Mouse (Mus musculus) cerebellum, adult 11-12 months (tissue): Measurements from ENCODE around the gene Cst6.

ENCODE experiments used
- DNase-seq: peaks from one replicate; pipeline ENCODE4 v3.0.0; 2022

Cst6 gene

DNA sequence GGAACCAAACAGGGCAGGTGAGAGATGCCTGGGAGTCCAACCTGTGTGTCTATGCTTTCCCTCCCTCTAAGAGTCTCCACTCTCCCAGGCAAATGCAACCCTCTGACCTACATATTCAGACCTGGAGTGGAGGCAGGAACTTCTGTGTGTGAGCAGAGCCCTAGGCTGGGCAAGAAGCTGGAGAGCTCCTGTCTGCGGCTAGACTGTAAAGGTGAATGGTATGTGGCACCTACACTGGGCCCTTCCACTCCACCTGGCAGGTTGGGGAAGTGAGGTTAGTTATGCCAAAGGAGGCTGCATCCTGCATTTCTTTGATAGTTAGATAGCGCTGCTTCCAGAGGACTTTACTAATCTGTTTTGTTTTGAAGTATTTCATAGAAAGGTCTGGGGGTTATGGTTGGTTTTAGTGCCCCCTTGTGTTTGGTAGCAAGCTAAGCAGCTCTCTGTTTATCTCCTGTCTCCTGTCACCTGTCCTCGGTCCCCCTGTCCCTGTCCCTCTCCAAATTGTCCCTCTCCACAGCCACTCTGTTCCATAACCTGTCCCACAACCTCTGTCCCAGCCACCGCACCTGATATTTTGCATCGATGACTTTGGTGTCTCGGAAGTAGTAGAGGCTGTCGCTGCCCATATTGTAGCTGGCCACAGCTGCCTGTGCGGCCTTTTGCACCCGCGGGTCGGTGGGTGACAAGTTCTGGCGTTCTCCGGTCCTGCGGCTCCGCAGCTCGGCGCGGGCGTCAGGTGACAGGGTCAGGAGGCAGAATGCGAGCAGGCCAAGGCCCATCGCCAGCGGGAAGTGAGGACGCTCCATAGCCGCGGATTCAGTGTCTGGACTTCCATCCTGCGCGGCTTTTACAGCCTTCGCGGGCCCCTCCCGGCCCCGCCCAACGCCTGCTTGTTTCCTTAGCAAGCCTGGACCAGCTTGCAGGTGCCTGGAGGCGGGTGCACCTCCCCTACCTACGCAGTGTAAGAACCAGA lies 560 bp downstream of the Cst6 start:
- DNase-seq = peak; percentile 47

DNA sequence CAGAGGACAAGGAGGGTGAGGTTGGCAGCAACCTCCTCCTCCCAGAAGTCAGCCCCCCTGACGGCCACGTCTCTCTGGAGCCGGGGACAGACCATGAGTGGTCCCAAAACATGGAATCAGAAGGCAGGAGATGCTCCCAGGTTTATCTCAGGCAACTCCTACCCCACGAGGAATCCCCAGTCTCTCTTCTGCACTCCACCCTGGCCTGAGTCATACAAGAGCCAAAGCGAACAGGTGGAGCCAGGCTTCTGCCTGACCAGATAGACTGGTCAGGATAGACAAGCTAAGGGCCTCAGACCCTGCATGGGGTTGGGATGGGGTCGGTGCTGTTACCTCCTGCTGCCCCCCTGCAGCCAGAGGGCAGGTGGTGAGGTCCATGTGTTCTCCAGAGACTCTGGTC lies 1.3 kb downstream of the Cst6 start:
- peak; percentile 23 for DNase-seq

DNA sequence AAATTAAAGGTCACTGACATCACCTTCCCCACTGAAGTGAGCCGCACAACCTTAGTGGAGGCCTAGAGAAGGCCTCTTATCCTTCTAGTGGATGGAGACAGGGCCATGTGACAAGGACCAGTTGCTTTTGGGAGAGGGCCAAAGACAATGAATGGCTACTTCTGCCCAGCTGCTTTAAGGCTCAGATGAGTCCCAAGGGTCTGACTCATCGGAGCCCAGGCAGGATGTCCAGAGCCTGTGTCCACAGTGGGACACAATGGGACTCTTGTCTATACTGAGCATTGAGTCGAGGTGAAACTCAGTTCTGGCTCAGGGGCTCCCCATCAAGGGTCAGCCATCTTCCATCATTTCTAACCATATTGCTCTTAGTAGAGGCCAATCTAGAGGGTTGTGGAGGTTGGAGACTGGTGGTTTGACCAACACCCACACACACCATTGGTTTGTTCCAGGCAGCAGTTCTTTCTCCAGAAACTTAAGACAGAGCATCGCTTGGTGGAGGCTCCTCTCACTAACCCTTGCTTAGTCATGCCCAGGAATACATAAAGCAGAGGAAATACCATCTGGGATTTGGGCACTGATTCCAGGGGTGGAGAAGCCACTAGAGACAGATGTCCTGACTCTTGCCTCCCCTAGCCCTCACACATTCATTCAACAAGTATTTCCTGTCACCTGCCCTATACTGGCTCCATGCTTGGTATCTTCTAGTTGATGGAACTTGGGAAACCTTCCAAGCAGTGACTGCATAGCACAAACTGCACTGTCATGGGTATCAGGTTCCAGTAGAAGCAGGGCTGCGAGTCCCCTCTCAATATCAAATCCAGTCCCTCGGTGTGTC lies 3.9 kb downstream of the Cst6 start:
- no peak for DNase-seq

DNA sequence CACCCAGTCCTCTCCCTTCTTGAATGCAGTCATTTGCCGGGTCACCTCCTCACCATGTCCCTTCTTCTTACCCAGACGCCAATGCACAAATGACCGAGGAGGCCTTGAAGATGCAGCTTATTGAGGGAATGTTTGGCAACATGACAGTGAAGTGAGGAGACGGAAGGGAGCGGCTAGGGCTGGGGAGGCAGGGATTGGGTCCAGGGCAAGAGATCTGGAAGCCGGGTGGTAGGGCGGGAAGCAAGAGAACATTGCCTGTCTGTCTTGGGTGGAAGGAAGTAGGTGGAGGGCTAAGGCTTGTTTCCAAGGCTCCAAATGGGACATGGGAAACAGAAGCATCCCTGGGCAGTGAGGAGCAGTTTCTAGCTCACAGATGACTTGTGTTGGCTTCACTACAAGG lies 8.0 kb downstream of the Cst6 start:
- no peak for DNase-seq

DNA sequence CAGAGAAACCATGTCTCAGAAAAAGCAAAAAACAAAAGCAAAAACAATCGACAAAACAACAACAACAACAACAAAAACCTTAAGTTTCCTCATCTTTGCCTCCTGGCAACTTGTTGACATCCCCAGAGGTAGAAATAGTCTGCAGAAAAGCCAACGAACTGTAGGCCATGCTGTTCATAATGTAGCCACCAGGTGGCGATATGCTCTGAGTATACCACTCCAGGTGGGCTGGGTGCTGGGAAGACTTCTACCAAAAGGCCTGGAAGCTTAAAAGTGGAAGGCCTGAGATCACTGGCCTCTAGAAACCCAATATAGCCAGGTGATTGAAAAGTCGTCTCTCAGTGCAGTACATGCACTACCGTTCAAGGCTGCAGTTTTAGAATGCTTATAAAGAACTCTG lies 11.4 kb downstream of the Cst6 start:
- peak; percentile 71 for DNase-seq

DNA sequence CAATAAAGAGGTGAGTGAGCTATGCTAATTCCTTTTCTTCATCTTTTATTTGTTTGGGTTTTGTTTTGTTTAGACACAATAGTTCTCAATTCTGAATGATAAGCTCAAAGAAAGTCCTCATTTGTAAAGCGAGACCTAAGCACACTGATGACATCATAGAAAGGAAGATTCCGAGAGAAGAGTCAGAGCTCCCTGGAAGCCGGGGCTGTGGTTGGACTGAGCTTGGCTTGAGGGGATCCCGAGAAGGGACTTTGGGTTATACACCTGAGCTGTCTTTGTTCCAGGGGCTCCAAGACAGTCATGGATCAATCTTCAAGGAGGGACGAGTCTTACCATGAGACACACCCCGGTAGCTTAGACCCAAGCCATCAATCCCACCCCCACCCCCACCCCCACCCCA lies 13.9 kb downstream of the Cst6 start, which contains the start of gene Catsper1:
TSS of gene Catsper1 (plus strand) at position 301 of the 400 bp plus-strand sequence.
- DNase-seq = no peak

DNA sequence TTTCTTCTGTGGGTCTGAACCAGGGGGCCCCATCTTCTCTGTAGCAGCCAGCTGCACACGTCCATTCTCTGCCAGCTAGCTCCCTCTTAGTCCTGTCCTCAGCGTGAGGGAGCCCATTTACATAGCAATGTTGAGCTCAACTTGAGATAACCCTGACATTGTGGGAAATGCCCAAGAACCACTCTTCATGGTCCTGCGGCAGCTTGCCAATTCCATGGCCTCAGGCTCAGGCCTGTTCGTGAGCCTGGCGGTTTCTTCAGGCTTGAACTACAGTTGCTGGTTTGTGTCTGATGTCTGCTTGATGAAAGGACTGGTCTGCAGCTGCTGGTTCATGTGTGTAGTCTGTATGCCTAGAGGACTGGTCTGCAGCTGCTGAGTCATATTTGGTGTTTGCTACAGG lies 14.6 kb downstream of the Cst6 start:
- no peak for DNase-seq

DNA sequence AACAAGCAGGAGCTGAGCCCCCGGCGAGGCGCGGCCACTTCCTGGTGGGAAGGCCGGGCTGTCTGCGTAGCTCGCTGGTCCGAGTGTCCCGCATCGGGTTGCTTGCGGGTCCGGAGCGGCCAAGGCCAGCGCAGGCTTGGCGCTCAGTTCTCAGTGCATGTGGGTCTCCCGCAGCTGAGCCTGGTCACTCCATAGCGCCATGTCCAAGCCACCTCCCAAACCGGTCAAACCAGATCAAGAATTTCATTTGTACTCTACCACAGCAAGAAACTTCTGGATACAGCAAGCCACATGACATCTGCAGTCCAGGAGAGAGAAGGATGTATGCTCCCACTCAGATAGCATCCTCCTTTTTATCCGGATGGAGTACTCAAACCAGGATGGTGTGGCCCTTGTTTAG lies 21.4 kb downstream of the Cst6 start:
- DNase-seq = no peak

DNA sequence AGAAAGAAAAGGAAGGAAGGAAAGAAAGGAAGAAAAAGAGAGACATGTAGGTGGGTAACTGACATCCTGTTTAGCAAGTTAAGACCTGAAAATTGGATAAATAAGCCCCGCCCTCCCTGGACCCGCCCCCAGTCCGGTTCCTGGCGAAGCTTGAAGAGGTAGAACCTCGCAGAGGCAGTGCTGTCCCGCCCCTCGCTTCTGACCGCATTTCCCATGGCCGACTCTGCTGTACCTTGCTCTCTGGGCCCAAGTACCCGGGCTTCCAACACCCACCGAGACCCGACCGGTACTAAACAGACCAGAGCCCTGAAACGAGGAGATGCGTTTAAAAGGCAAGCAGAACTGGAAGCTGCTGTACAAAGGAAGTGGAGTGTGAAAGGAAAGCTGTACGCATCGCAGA lies 25.6 kb downstream of the Cst6 start:
- no peak for DNase-seq

DNA sequence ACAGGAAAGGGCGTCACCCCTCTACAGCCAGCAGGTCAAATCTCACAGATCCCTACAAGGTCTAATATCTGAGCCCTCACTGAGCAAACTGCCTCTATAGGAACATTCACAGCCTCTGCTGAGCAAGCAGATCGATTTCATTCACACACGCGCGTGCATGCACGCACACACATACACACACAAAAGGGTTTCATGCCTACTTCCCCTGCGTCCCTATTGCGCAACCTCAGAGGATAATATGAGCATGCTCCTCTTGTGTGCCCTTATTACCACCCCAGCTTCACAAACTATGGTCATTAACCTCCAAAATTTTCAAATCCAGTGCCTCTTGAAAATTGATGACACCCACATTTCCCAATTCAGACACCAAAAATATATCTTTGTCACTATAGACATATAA lies 36.2 kb downstream of the Cst6 start:
- no peak for DNase-seq

DNA sequence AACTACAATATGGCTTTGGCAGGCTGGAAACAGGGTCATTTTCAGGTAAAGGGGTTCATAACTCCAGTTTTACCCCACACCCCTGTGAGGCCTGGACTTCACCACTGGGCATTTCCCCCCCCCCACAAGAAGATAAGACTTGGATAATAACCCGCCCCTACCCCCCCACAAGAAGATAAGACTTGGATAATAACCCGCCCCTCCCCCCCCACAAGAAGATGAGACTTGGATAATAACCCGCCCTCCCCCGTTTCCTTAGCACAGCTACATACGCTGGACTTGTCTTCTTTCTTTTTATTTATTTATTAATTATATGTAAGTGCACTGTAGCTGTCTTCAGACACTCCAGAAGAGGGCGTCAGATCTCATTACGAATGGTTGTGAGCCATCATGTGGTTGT lies 40.3 kb downstream of the Cst6 start:
- no peak for DNase-seq

DNA sequence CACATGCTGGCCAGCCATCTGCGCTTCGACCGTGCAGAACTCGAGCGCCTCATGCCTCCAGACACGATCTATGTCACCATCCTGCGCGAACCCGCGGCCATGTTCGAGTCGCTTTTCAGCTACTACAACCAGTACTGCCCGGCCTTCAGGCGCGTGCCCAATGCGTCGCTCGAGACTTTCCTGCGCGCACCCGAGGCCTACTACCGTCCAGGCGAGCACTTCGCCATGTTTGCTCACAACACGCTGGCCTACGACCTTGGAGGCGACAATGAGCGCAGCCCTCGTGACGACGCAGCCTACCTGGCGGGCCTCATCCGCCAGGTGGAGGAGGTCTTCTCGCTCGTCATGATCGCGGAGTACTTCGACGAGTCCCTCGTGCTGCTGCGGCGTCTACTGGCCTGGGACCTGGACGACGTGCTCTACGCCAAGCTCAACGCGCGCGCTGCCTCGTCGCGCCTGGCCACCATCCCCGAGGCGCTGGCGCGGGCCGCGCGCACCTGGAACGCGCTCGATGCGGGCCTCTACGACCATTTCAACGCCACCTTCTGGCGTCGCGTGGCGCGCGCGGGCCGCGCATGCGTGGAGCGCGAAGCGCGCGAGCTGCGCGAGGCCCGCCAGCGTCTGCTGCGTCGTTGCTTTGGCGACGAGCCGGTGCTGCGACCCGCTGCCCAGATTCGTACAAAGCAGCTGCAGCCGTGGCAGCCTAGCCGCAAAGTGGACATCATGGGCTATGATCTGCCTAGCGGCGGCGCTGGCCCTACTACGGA lies 42.2 kb downstream of the Cst6 start:
- DNase-seq = no peak

DNA sequence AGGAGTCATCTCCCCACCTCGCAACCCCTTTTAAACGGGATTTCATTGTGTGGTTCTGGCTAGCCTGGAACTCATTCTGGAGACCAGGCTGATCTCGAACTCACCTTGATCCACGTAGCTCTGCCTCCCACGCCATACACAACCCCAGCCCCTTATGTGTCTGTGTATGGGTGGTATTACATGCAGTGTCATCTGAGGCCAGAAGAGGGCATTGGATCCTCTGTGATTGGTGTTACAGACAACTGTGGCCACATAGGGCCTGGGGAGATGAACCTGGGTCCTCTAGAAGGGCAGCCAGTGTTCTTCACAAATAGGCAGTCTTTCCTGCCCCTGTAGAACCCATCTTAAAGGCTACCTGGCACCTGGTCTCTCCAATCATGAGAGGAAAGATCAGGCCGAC lies 43.1 kb downstream of the Cst6 start:
- DNase-seq = no peak

DNA sequence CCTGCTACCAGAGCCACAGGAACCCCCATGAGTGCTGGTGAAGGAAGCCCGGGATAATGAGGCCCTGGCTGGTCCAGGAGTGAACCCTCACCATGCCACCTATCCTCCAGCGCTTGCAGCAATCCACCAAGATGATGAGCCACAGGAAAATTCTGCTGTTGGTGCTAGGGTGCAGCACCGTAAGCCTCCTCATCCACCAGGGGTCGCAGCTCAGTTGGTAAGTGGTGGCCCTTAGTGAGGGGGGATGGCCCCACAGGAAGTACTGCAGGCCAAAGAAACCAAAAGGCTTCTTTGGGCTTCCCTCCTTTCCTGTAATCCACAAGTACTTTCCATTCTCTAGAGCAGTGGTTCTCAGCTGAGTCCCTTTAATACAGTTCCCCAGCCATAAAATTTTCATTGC lies 46.9 kb downstream of the Cst6 start:
- no peak for DNase-seq

DNA sequence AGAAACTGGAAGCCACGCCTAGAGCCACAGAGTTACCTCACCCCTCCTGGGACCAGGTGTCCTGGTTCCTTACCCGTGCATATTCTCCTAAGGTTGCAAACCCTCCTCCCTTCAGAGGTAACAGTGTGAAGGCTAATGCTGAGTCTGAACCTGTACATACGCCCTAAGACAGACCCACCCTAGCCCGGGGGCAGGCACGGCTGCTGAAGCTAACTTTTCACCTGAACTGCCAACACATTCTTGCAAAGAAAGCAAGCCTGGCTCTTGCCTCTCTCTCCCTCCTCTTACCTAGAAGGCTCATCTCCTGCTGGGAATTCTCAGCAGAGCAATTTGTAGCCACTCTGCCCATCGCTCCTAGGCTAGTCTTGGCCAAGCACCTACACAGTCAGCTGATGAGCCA lies 48.8 kb downstream of the Cst6 start:
- DNase-seq = no peak

DNA sequence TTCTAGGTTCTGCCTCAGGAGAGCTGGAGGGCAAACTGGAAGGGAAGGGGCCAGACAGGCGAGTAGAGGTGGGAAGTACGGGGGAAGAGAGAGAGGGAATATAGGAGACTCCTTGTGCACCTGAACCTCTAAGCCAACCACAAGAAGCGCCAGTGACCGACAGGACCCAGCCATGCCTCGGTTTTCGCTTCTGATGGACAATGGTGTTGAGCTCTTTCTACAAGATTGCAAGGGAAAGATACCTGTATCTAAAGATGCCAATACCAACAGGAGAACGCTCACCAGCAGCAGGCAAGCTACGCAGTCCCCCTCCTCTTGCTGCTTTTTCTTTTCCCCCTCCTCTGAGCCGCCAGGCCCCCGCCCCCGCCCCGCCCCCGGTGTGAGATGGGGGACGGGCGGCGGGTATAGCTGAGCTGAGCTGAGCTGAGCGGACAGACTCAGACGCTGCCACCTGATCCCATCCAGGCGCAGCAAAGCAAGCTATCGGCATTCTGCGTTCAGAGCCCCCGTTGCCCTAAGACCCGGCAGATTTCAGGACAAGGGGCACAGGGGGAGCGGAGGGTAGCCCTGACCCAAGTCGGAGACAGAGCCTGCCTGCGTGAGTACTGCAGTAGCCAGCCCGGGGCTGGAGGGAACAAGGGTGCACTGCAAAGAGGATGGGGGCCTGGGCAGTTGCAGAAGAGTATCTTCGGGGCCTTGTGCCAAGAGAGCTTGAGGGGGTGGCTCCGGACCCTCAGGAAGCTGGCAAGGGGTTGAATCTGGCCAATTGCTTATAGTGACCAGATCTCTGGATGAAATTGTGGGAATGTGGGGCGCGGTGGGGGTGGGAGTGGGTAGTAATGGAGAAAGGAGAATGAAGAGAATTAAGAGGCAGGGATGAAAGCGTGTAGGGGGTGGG lies 51.2 kb downstream of the Cst6 start, which contains the start of gene Gal3st3:
TSS of gene Gal3st3 (plus strand) at position 429 of the 898 bp plus-strand sequence.
- DNase-seq = peak; percentile 58

DNA sequence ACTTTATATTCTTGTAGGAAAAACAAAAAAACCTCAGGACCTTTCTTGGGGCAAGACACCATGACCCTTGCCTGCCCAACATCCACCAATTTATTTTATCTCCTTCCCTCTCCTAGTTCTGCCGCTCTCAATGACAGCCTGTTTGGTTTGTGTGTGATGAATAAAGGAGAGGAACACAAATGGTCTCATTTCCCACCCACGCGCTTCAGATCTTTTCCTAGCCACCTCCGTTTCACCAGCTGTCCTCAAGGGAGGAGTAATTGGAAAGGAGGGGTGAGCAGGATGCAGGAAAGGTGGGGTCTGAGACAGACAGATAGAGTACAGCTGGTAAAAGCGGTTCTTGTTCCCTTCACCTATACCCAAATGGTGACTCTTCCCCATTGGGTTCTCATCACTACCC lies 52.7 kb downstream of the Cst6 start:
- DNase-seq = peak; percentile 30

DNA sequence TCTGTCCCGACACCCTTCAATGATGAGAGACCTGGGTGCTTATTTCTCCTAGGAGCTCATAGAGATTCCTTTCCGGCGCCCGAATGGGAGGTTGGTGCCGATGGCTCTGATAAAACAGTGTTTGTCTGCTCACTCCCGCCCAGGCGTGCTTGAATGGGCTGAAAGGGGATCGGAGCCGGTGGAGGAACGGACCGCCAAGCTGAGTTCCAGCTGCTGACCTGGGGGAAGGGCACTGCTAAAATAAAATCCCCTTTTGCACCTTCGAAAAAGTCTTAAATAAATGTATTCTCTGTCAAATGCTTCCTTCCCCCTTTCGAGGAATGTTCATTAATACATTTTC lies 53.7 kb downstream of the Cst6 start:
- no peak for DNase-seq

DNA sequence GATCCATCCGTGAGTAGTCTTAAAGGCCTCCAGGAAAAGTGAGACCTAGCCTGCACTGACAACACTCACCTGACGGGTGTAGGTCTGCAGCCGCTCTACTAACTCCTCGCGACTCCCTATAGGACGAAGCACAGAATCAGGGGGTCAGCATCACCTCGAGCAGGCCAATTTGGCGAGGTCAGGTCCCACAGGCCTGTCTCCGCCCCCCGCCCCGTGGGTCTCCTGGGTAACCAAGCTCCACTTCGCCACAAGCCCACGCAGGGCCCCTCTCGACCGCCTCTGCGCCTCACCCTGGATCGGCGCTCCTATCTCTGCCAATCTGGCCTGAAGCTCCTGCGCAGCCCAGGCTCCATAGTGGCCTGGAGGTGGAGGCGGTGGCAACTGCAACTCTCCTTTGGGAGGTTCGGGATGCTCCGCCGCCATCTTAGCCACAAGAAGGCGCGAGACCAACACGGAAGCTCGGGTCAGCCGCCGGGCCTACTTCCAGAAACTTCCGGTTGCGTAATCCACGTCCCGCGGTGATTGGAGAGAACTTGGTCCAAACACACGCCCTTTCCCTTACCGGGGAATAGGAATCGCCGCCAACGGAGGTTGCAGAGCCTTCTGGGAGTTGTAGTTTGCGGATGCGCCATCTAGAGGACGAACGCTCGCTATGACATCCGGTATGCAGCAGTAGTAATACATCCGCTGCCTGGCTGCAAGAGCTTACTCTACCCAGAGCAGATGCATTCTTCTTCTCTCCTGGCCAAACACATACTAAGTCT lies 54.2 kb downstream of the Cst6 start, which contains the start of gene Sf3b2:
TSS of gene Sf3b2 (minus strand) at position 484 of the 764 bp plus-strand sequence.
- DNase-seq = peak; percentile 99
